Mouse (Mus musculus): ENCODE measurements at regions not wholly inside any gene's neighbourhood (a gene's known extent, or its start where the extent isn't known, plus 50 kb on each side); places are given as distances from the start of the nearest gene placed in this dataset.

DNA sequence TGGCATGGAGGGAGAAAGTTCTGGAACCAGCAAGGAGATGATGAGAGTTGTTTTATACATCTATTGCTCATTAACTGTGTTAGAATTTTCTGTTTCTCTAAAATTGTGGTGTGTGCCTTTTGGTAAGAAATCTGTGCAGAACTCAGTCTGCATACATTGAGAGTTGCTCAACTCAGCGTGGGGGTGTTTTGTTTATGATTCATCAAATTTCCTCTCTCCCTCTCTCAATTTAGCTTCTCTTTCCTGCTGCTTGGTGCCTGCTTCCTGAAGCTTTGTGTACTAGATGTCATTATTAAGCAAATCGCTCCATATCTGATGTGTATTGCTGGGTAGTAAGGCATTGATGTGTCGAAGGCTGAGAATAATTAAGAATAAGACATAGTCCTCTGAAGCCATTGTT lies 81.4 kb upstream of the Eif4g2 start:
- no peak for TF ChIP-seq CTCF (IDR thresholded peaks at IDR 0.05; ENCODE audit: insufficient read depth, low read depth, low read length)
- TF ChIP-seq POLR2A (IDR thresholded peaks at IDR 0.05; ENCODE audit: insufficient read depth, low read depth, low read length) = no peak
